Mouse (Mus musculus) WW6 (cell line): ENCODE results near the gene Opalin.

Experiments
- DNase-seq: peaks from one replicate; pipeline ENCODE4 v3.0.0-alpha.2; 2013; ENCODE audit warnings: low read depth, low spot score

Opalin gene

DNA sequence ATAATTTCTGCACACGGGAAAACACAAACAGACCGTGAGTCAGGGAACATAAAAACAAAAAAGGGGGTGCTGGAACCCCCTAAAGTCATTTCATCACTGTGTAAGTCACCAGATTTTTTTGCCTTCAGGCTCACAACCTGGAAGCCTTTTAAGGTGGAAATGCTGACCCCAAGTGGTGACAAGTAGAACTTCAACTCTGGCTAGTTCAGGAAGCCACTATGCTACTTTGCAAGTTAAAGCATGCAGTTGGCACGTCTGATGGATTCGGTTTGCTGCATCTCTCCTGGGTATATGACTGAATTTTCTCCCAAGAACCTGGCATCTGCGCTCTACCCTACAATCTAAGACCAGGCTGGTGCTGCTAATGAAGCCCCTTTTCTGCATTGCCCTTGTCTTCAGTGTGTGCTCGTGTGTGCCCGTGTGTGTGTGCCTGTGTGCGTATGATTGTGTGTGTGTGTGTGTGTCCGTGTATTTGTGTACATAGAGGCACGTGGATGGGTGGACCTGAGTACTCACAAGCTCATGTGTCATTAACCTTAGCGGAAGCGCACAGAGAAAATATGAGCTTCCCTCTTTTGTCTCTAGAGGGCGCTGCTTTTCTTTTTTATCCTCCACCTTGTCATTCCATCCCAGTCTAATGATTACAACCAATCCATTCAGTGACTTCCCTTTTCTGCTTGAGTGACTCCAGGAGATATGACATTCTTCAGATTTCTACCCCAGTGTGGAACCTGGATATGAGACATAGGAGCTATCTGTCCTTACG, 60.8 kb downstream of the Opalin start:
- peak; percentile 39 for DNase-seq

DNA sequence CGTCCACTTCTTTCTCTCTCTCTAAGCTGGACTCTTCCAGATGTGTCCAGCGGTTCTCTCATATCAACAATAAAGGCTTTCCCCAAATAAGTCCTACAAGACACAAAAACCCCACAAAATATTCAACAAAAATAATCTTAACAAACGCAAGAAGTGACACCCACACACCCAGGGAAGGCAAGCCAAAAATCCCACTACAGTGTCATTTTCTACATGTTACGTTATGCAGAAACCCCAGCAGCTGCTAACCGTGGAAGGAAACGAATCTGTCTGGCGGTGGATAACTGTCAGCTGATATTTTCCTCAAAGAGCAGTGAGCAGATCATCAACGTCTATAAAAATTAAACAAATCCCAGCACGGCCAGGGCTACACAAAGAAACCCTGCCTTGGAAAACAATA, 62.9 kb downstream of the Opalin start:
- DNase-seq: no peak

DNA sequence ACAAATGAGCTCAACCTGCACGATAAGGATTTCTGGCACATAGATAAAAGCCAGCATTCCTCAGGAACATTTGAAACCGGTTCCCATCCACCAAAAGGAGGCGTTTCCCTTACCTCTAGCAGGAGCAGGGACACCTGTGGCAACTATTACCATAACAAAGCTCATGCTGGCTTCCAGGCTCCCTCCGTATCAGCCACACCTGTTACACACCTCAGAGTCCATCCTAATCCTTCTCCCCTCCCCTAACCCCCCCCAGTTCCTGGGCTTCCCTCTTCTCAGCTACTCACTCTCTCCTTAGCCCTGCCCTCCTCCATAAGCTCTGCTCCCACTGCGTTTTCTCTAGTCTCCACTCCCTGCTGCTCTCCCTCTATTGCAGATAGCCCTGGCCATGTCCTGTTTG, 63.3 kb downstream of the Opalin start:
- peak; percentile 42 for DNase-seq
